Mouse (Mus musculus): ENCODE results near the gene Rsph1. TPM values are rescaled to one million over a fixed set of nuclear protein-coding genes. Genes with fewer than 3 reads are reported as not detected.

Rsph1 gene
- polyA plus RNA-seq, 1 experiment: 1.1 TPM

GRCm38 (mm10) chr17:31261352-31261751 is 15.8 kb downstream of the Rsph1 start:
- H3K27ac ChIP-seq (replicated peaks; ENCODE audit: low read depth, low read length): no peak overlapping the region
- H3K4me3 ChIP-seq (ENCODE audit: insufficient read depth, low read depth, low read length): no peak overlapping the region
- 0 out of 2 replicates have a peak, but pooled peaks cover 3% of the 10 kb centered on the region for H3K4me1 ChIP-seq (ENCODE audit: control insufficient read depth, insufficient read depth, insufficient read length, low read length)

GRCm38 (mm10) chr17:31260430-31260829 is 16.8 kb downstream of the Rsph1 start:
- Histone ChIP-seq H3K27ac (replicated peaks; ENCODE audit: low read depth, low read length) (0 out of 2 replicates have a peak overlapping the region, but pooled peaks have one; percentile 41), H3K4me3 (ENCODE audit: insufficient read depth, low read depth, low read length) (no peak overlapping the region)

DNA sequence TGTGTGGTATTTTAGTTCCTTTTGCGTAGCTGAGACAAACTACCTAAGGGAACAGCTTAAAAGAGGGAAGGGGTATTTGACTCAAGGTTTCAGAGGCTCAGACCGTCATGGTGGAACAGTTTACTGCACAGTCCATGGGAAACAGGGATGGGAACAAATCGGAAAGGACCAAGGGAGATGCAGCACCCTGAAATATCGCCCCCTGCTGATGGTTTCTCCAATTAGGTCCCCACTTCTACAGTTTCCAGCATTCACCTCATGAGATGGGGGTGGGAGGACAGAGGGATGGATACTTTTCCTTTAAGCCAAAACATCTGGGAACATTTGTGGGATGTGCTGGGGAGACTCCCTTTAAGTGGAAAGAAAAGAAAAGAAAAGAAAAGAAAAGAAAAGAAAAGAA is 17.4 kb downstream of the Rsph1 start:
- no peak overlapping the region for H3K27ac ChIP-seq (replicated peaks; ENCODE audit: low read depth, low read length)
- H3K4me3 ChIP-seq (ENCODE audit: insufficient read depth, low read depth, low read length): no peak overlapping the region
- 0 out of 2 replicates have a peak, but pooled peaks cover 3% of the 10 kb centered on the region for H3K4me1 ChIP-seq (ENCODE audit: control insufficient read depth, insufficient read depth, insufficient read length, low read length)

More at GRCm38 (mm10) chr17:31260430-31260829, 16.8 kb downstream of the Rsph1 start:
- H3K4me1 ChIP-seq (ENCODE audit: control insufficient read depth, insufficient read depth, insufficient read length, low read length): 0 out of 2 replicates have a peak, but pooled peaks cover 3% of the 10 kb centered on the region

GRCm38 (mm10) chr17:31259145-31259544 is 18.0 kb downstream of the Rsph1 start:
- Histone ChIP-seq H3K27ac (replicated peaks; ENCODE audit: low read depth, low read length) (no peak overlapping the region), H3K4me3 (ENCODE audit: insufficient read depth, low read depth, low read length) (no peak overlapping the region), H3K4me1 (ENCODE audit: control insufficient read depth, insufficient read depth, insufficient read length, low read length) (no peaks in the 10 kb centered on the region)

DNA sequence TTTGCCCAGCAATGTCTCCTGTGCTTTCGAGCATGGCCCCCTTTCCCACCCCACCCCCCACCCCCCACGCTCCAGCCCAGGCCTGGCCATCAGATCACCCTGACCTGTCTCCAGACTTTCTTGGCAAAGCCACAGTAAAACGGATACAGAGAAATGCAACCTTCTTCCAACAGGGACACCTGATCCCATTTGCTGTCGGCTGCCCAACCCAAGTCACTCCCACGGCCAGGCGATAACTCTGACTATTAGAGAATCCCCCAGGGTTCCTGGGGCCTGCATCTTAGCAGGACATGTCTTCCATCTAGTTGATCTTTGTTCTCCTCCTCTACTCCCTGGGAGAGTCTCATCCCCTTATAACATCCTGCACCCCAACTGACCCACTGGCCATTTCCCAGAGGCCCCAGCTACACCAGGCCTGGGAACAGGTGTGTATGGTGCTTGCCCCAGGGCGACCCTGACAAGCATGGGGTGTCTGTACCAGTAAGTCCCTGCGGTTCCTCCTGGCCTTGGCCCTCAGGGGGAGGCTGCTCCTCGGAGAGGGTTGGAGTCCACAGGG is 18.8 kb downstream of the Rsph1 start:
- Histone ChIP-seq H3K27ac (replicated peaks; ENCODE audit: low read depth, low read length) (no peak overlapping the region), H3K4me1 (ENCODE audit: control insufficient read depth, insufficient read depth, insufficient read length, low read length) (no peaks in the 10 kb centered on the region), H3K4me3 (ENCODE audit: insufficient read depth, low read depth, low read length) (no peak overlapping the region)

GRCm38 (mm10) chr17:31257898-31258297 is 19.3 kb downstream of the Rsph1 start:
- Histone ChIP-seq H3K4me1 (ENCODE audit: control insufficient read depth, insufficient read depth, insufficient read length, low read length) (no peaks in the 10 kb centered on the region), H3K27ac (replicated peaks; ENCODE audit: low read depth, low read length) (no peak overlapping the region), H3K4me3 (ENCODE audit: insufficient read depth, low read depth, low read length) (no peak overlapping the region)

GRCm38 (mm10) chr17:31257149-31257548 is 20.0 kb downstream of the Rsph1 start:
- no peak overlapping the region for H3K27ac ChIP-seq (replicated peaks; ENCODE audit: low read depth, low read length)
- H3K4me3 ChIP-seq (ENCODE audit: insufficient read depth, low read depth, low read length): no peak overlapping the region
- H3K4me1 ChIP-seq (ENCODE audit: control insufficient read depth, insufficient read depth, insufficient read length, low read length): no peaks in the 10 kb centered on the region

GRCm38 (mm10) chr17:31254463-31254931 is 22.7 kb downstream of the Rsph1 start:
- Histone ChIP-seq H3K4me1 (ENCODE audit: control insufficient read depth, insufficient read depth, insufficient read length, low read length) (no peaks in the 10 kb centered on the region), H3K27ac (replicated peaks; ENCODE audit: low read depth, low read length) (no peak overlapping the region), H3K4me3 (ENCODE audit: insufficient read depth, low read depth, low read length) (no peak overlapping the region)

DNA sequence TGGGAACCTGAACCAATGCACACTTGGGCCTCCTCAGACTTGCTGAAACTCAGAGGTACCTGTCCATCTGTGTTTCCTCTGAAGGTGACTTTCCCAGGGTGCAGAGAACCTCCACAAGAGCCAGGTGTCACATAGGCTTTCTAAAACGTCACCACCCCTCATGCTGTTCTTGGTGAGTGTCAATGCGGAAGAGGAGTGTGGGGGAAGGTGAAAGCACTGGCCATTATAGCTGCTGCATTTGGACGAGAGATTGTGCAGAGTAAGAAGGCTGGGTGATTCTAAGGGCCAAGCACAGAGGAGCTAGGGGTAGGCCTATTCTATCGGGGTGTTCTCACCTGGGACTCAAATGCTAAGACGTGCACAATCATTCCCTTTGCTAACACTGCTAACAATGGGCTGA is 23.2 kb downstream of the Rsph1 start:
- Histone ChIP-seq H3K4me1 (ENCODE audit: control insufficient read depth, insufficient read depth, insufficient read length, low read length) (no peaks in the 10 kb centered on the region), H3K27ac (replicated peaks; ENCODE audit: low read depth, low read length) (no peak overlapping the region), H3K4me3 (ENCODE audit: insufficient read depth, low read depth, low read length) (no peak overlapping the region)

GRCm38 (mm10) chr17:31247144-31247543 is 30.0 kb downstream of the Rsph1 start:
- H3K4me3 ChIP-seq (ENCODE audit: insufficient read depth, low read depth, low read length): no peak overlapping the region
- no peak overlapping the region for H3K27ac ChIP-seq (replicated peaks; ENCODE audit: low read depth, low read length)
- no peaks in the 10 kb centered on the region for H3K4me1 ChIP-seq (ENCODE audit: control insufficient read depth, insufficient read depth, insufficient read length, low read length)

GRCm38 (mm10) chr17:31245321-31245720 is 31.9 kb downstream of the Rsph1 start:
- H3K4me3 ChIP-seq (ENCODE audit: insufficient read depth, low read depth, low read length): no peak overlapping the region
- H3K27ac ChIP-seq (replicated peaks; ENCODE audit: low read depth, low read length): no peak overlapping the region

GRCm38 (mm10) chr17:31242764-31243163 is 34.4 kb downstream of the Rsph1 start:
- no peak overlapping the region for H3K4me3 ChIP-seq (ENCODE audit: insufficient read depth, low read depth, low read length)
- no peak overlapping the region for H3K27ac ChIP-seq (replicated peaks; ENCODE audit: low read depth, low read length)
- H3K4me1 ChIP-seq (ENCODE audit: control insufficient read depth, insufficient read depth, insufficient read length, low read length): no peaks in the 10 kb centered on the region

More at GRCm38 (mm10) chr17:31245321-31245720, 31.9 kb downstream of the Rsph1 start:
- H3K4me1 ChIP-seq (ENCODE audit: control insufficient read depth, insufficient read depth, insufficient read length, low read length): no peaks in the 10 kb centered on the region

DNA sequence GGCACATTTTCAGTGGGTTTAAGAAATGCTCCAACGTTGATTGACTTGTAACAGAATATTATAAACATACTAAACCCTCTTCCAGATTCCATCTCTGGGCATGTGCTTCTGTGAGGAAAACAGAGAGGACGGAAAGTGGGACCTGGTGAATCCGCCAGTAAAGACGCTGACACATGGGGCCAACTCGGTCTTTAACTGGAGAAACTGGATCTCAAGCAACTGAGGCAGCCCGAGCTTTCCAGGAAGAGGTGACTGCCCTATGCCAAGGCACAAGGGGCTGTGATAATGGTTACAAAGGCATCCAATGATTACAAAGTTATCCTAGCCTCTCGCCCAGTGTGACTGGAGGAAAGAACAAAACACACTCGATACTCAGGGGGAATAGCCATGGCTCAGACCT is 36.0 kb downstream of the Rsph1 start:
- no peak overlapping the region for H3K27ac ChIP-seq (replicated peaks; ENCODE audit: low read depth, low read length)
- H3K4me1 ChIP-seq (ENCODE audit: control insufficient read depth, insufficient read depth, insufficient read length, low read length): no peaks in the 10 kb centered on the region
- no peak overlapping the region for H3K4me3 ChIP-seq (ENCODE audit: insufficient read depth, low read depth, low read length)

- no peak overlapping the region for H3K27ac ChIP-seq (replicated peaks; ENCODE audit: low read depth, low read length)
- no peaks in the 10 kb centered on the region for H3K4me1 ChIP-seq (ENCODE audit: control insufficient read depth, insufficient read depth, insufficient read length, low read length)
- no peak overlapping the region for H3K4me3 ChIP-seq (ENCODE audit: insufficient read depth, low read depth, low read length)
Observed at GRCm38 (mm10) chr17:31238234-31239020, 38.8 kb downstream of the Rsph1 start.

DNA sequence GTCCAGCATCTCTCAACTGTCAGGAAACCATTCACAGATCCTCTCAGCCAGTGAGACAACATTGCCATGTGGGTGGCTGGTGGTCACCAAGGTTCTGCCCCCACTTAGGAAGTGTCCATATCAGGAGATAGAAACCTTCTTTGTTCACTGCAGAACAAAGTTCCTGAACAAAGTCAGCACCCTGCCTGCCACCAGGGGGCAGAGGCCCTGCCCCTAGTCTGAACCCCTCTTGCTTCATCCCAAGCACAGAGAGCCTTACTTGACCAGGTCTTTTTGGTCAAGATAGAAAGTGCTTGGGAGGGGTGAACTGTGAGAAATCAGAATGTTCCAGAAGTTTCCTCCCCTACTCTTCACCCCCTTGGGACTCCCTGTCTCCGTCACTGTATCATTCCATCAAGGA is 41.3 kb downstream of the Rsph1 start:
- no peak overlapping the region for H3K27ac ChIP-seq (replicated peaks; ENCODE audit: low read depth, low read length)
- H3K4me1 ChIP-seq (ENCODE audit: control insufficient read depth, insufficient read depth, insufficient read length, low read length): no peaks in the 10 kb centered on the region
- no peak overlapping the region for H3K4me3 ChIP-seq (ENCODE audit: insufficient read depth, low read depth, low read length)
